Mouse (Mus musculus) cerebellum, adult 2 months (tissue): ENCODE results near the gene Picalm.

Experiments used
- CTCF ChIP-seq: fragments of 200-500 bp; IDR thresholded peaks from 2 replicates; pipeline ENCODE4 v1.5.1; 2011; ENCODE audit warnings: low read depth, mild to moderate bottlenecking, control low read depth, low read length, moderate library complexity, borderline replicate concordance; ENCODE audit not compliant: insufficient read depth
- POLR2A ChIP-seq: fragments of 200-500 bp; IDR thresholded peaks from 2 replicates; pipeline ENCODE4 v1.6.1; 2011; ENCODE audit warnings: low read length, control low read depth, borderline replicate concordance; ENCODE audit not compliant: insufficient read depth

DNA sequence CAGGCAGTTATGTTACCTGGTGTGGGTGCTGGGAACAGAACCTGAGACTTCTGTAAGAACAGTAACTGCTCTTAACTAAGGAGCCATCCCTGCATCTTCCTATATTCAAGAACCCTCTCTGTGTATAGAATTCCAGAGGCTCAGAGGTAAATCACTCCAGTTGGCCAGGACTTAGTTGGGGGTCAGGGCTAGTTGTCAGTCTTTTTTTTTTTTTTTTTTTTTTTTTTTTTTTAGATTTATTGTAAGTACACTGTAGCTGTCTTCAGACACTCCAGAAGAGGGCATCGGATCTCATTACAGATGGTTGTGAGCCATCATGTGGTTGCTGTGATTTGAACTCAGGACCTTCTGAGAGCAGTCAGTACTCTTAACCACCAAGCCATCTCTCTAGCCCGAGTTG lies 91.5 kb downstream of the Picalm start:
- TF ChIP-seq CTCF (no peak), POLR2A (no peak)
